Mouse (Mus musculus): ENCODE measurements at regions not wholly inside any gene's neighbourhood (a gene's known extent, or its start where the extent isn't known, plus 50 kb on each side); places are given as distances from the start of the nearest gene placed in this dataset.

DNA sequence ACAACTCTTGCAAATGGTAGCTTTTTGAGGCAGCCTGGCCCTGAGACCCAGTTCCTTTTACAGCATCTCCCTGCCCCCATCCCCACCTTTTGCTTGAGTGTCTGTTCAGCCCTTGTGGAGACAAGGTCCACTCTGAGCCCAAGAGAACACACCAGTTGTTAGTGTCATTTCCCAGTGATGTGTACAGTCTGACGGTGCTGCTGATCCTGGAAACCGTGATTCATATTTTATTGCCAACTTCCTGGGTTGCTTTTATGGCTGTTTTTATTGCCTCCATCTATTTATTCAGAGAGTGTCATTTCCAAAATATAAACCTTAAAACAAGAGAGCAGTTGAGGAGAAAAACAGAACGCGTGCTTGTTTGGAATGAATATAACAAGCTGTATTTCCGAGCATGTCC, 309.6 kb upstream of the Isl1 start:
- POLR2A ChIA-PET: no interaction called here
- CTCF ChIA-PET: interaction anchor here in 1 of 4 experiments (0.6 kb wide), 1 partner anchor 44 kb away, joined by 3 read pairs; no protein-coding TSS in a partner anchor

DNA sequence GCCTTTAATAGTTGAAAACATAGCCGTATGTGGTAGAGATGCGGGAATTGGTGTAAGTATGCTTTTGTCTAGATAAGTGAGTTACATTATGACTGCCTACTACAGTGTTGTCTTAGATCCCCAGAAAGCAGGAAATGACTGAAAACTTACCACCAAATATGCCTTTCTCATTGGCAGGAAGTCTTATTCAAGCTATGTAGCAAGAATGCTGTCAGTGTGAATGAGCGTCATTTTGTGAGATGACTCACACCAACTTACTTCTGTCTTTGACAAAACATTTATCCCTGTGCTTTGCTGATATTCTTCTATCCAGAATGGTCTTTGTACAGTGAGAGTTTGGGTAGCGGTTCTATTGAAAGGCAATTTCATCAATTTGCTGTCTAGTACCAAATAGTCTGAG, 286.9 kb upstream of the Isl1 start:
- CTCF ChIA-PET: no interaction called here
- POLR2A ChIA-PET: no interaction called here

DNA sequence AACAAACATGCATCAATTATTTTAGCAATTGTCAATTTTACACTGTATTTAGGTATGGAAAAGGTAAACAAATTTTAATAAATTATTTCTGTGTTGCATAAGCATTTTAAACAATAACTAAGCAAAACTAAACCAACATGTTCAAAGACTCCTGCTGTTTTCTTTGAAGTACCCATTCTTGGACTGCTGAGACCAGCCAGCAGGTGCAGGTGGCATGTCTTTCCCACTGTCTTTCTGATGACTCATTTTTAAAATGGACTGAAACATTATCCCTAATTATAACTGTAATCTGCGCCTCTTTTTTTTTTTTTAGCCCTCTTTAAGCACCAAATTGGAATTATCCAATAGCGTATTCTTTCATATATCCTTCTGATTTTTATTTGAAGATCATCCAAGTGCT, 286.0 kb upstream of the Isl1 start:
- ChIA-PET CTCF (no interaction called here), POLR2A (no interaction called here)

DNA sequence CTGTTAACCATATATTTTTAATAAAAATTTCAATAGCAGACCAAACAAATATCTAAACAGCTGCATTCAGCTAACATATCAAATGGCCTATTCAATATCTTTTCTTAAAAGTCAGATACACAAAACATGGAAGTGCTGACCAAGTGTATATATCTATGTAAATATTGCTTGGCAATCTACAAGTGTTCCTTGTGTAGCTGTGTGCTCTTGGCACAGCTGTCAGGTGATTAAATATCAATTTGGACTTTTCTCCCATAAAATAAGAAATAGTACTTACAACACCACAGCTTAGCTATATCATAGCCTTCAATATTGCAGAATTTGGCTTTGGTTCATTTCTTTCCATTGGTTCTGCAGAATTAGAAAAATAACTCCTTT, 266.5 kb upstream of the Isl1 start:
- CTCF ChIA-PET: no interaction called here
- POLR2A ChIA-PET: interaction anchor here in 1 of 4 experiments (0.7 kb wide), 1 partner anchor 1591 kb away, joined by 3 read pairs; no protein-coding TSS in a partner anchor

DNA sequence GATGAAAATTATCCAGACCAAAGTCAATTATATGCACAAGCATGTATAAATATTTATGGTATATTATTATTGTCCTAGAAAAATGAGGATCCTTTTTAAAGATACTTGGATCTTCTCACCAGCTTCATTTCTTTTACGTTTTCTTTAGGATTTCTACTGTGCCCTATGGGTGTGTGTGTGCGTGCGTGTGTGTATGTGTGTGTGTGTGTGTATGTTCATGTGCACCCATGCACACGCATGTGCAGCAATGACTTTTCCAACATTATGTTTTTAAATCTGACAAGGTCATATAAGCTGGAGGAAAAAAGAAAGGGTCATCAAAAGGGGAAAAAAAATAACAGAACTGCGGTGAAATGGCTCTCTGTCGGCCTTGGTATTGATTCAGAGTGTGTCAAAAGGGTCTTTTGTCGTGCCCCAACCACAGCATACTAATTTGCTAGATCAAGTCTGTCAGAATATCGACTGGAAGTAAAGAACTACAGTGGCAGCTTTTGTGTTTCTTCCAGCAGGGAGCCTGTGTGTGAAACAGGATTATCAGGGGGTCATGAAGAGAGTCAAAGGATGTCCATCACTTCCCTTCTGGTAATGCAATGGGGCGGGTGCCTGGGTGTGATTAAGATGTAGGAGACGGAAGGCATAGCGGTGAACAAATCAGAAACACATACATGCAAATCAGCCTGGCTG, 265.9 kb upstream of the Isl1 start:
- ChIA-PET POLR2A (interaction anchor here in 1 of 4 experiments (0.7 kb wide), 1 partner anchor 1591 kb away, joined by 3 read pairs; no protein-coding TSS in a partner anchor), CTCF (no interaction called here)

DNA sequence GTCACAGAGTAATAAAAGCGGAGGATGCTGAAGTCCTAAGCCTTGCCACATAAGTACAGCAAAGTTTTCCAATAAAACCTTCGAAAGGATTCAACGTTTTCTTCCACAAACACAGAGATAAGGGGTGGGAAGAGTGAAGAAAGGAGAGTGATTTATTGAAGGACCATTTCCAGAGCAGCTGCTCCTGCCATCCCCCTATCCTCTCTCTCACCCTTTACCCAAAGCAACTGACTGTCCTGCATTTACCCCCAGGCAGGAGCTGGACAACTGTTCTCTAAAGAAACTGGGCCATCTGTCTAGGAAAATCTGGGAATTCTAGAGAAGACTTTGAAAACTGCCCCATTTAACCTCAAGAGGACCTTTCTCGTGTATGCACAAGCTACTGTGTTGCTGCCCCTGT, 245.6 kb upstream of the Isl1 start:
- POLR2A ChIA-PET: no interaction called here
- CTCF ChIA-PET: no interaction called here

DNA sequence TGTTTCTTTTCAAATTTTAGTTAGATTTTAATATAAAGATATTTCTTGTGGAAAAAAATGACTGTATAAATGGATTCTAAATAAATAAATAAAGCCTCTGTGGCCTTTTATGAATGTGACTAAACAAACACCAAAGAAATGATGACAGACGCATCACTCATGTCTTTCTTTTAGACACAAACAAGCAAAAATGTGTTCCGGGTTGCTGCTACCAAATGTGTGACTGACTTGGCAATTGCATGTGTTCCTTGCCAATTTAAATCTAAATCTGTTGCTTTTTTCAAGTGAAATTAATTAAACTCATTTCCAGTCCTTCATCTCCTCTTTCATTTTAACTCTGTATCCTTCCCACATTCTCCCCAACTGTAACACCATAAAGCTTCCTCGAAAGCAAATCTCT, 225.7 kb upstream of the Isl1 start:
- POLR2A ChIA-PET: no interaction called here
- CTCF ChIA-PET: no interaction called here

DNA sequence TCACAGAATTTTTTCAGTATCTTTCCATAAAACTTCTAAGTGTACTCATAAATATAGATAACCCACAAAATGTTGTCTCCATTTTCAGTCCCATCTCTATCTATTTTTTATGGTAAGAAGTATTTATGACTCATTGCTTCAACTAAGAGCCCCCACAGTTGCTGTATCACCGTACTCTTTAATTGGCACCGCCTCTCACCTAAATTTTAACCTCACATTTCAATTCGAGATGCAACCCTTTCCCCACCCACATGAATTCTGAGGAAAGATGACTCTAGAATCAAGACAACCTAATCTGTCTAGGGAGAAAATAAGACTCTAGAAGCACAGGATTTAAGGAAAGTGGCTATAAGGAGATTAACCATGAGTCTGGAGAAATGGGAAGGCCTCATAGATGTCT, 223.7 kb upstream of the Isl1 start:
- POLR2A ChIA-PET: no interaction called here

DNA sequence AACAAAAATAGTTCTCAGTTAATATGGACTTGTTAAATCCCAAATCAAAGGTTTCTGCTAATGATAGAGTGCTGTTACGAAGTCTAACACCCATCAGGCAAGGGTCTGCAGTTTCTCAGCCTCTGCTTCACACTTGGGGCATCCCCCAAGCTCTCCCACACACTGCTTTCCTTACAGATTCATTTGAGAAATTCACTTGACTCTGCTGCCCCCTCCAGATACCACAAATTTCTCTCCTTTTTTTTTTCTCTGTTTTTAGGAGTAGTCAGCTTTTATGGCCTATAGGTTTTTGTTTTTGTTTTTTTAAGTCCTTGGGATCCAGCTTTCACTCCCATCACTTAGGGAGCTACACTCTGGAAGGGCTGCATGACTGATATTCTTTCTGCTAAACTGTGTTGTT, 218.8 kb upstream of the Isl1 start:
- ChIA-PET POLR2A (no interaction called here), CTCF (no interaction called here)

More for the DNA sequence above, 223.7 kb upstream of the Isl1 start:
- CTCF ChIA-PET: no interaction called here

DNA sequence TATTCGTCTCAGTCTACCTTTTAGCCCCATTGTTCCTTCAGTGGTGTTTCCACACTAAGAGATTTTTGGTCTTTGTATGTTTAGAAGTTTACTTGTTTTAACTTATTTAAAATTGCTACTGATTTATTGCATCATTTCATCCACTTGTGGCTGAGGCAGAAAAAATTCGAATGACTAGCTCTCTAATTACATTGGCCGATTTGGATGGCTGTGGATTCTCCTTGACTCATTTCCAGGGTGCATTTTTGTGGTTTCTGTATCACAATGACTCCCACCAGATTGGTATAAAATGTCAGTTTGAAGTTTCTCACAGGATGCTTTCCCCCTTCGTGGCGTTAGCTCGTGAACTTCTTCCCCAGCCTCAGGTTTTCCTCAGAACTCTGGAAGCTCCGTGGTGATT, 217.5 kb upstream of the Isl1 start:
- ChIA-PET POLR2A (no interaction called here), CTCF (no interaction called here)

DNA sequence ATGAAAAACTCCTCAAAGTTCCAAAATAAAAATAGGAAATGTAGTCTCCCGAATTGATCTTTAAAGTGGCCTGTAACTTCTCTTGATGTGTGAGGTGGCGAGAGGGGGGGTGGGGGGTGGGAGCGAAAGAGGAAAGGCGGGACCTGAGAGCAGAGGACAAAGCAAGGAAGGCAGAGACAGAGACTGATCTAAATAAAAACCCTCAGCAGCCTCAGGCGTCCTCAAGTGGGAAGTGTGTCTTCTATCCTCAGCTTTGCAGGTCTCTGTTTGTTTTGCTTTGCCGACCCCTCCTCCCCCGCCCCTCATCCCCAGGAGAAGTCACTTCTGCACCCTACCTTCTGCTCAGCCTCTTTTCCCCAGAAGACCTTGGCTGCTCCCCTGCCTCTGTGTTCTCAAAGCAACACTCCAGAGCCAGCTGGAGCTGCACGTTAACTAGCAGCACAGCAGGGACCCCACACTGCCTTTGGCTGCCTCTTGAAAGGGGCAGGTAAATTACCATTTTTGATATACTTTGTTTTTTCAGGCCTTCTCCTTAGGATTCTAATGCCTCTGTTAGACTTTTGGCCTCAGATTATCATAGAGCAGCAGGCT, 214.3 kb upstream of the Isl1 start:
- ChIA-PET POLR2A (interaction anchor here in 1 of 4 experiments (2.0 kb wide), 1 partner anchor 9 kb away, joined by 5 read pairs; no protein-coding TSS in a partner anchor), CTCF (no interaction called here)

DNA sequence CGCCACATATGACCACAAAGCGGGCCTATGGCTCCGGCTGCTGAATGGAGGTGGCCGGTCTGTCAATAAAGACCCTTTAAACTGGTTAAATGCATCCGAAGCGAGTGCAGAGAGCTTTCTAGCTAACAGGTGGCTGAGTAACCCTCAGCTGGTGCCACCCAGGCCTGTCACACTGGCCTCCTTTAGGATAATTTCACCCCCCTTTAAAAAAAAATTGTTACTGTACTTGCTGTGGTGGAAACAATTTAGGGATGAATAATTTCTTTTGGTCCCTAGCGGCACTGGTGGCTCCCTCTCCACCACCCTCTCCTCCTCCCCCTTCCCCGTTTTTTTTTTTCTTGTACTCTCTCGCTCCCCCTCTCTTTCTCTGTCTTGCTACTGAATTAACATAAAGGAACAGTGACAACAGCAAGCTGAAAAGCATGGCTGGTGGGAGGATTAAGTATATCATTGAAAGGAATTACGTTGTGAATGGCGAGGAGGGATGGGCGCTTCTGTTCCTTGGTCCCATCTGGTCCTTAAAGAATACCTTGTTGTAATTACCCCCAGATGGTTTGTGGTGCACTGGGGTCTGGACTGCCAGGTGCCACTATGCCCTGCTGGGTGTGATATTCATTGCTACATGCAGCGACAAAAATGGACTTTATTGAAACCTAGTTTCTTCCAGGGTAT, 205.3 kb upstream of the Isl1 start:
- ChIA-PET CTCF (interaction anchor here in 1 of 4 experiments (0.7 kb wide), 1 partner anchor 41 kb away, joined by 3 read pairs; no protein-coding TSS in a partner anchor), POLR2A (interaction anchor here in 1 of 4 experiments (0.5 to 1.6 kb wide), 3 partner anchors 9 to 530 kb away, joined by 4 to 5 read pairs (median 4); no protein-coding TSS in a partner anchor)

DNA sequence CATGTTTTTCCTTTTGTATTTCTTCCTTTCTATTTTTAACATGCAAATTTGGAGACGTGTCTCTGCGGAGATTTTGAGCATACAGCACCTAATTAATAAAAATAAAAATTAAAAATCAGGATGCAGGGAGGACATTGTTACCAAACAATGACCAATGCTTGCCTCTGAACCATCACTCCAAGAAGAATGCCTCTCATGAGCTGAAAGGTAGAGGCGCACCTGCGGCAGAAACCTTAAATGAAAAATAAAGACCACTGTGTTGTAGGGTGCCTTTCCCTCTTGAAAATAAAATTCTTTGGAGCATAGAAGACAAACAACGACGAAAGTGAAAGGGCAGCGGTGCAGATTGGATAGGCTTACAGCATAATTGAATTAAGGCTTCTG, 204.8 kb upstream of the Isl1 start:
- ChIA-PET POLR2A (interaction anchor here in 1 of 4 experiments (0.5 kb wide), 1 partner anchor 265 kb away, joined by 4 read pairs; no protein-coding TSS in a partner anchor), CTCF (no interaction called here)

DNA sequence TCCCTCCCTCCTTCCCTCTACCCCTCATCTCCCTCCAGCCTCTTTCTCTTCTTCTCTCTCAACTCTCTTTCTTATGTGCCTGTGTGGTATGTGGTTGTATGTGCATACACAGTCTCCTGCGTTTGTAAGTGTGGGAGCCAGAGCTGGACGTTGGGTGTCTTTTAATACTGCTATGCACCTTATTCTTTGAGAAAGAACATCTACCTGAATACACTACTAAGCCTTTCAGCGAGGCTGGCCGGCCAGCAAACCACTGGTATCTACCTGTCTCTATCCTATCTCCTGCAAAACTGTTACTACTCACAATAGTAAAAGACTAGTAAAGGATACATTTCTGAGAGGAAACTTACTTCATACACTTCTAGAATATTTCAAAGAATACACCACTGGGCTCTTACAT, 202.9 kb upstream of the Isl1 start:
- ChIA-PET POLR2A (no interaction called here), CTCF (no interaction called here)

DNA sequence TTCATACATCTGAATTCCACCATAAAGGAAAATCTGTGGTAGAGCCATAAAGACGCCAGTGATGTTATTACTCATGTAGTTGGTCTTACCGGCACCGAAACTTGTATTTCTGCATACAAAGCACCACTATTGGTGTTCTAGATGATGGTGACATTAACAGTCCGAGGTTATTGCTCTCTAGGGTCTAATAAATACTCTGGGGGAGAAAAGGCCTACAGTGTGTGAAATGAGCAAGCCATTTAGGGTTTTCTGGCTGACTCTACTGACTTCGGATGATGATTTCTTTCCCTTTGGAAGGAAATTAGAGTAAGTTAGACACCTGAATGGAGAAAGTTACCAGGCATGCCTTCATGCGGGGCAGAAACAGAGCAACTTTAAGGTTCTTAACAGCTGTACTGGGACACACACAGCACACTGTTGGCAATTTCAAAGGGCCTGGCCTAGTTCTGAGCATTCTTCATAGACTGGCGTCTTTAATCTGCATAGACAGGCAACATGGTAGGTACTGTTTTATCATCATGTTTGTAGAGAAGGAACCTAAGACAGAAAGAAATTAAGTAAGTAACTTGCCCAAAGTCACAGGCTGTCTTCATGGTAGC, 198.8 kb upstream of the Isl1 start:
- ChIA-PET POLR2A (no interaction called here), CTCF (no interaction called here)

DNA sequence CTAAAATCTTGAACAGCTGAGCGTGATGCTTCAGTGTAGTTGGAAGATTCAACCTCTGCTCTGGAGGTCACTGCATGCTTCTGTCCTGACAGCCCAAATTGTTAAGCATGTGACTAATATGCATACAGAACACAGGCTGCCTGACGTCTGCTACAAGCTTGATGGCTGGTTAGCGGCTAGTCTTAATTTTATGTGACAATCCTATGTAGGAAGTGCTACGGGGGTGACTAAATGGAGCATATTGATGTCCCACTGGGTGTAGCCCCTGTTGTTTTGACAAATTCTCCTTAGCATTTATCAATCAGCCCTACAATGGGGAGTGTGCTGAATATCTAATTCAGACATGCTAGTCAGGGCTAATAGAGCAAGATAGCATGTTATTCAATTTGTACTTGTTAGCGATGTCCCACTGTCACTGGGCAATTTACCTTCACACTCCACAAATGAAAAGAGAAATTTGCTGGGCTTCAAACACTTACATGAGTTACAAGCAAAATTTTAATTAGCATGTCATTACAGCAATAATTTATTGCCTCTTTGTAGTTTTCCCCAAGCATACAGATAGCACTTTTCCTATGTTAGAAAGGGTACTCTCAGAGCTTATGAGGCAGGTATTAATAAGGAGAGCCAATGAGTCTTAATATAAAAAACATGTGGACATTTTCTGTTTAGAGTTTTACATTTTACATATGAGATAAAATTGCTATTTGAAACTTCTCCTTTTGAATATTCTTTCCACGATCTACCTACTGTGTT, 188.3 kb upstream of the Isl1 start:
- ChIA-PET POLR2A (no interaction called here), CTCF (no interaction called here)

DNA sequence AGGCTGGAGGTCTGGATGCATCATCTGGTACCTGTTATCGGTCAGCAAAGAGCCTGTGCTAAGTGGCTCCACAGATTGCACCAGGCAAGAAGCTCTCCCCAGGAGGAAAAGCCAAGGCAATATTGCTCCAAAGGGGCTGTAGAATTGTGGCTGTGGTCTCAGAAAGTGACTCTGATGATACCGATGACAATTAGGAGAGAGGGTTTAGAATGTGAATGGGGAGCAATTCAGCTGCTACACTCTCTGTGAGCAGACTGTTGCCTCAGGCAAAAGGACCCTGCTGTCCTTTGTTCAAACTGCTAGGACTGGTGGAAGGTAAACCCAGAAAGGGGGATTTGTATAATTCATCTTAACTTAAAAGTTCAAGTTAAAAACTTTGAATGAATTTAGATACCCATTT, 186.2 kb upstream of the Isl1 start:
- POLR2A ChIA-PET: no interaction called here
- CTCF ChIA-PET: no interaction called here

DNA sequence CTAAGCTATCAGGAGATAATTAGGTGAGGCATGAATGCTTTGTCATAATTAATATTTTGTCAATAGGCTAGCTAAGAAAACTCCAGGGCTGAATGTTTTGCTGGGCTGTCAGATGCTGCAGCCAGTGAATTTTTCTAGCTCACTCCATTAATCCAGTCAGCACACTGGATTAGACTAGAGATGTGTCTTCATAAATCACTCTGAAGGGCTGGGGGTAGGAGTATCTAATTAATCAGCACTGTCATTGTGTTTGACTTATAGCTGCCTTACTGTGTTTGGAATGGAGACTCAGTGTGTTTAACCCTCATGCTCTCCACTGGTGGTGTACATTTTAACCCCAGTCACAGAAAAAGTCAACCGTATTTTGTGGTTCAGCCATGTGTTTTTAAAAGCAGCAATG, 179.9 kb upstream of the Isl1 start:
- ChIA-PET CTCF (no interaction called here), POLR2A (no interaction called here)

DNA sequence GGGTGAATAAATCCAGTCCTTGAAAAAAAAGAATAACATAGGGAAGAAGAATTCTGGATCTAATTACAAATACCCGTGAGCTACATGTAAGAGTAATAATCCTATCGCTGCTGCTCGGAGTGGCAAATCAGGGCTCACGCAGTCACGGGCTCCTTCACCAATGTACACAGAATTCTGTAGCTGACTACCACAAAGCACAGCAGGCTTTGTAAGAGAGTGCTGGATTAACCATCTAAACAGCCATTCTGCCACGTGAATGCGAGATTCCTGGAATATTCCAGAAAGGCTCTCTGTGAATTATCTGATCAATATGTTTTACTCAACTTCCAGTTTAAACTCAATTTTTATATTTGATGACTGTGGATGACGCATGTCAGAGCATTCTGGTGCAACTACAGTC, 165.1 kb upstream of the Isl1 start:
- ChIA-PET POLR2A (no interaction called here), CTCF (no interaction called here)

DNA sequence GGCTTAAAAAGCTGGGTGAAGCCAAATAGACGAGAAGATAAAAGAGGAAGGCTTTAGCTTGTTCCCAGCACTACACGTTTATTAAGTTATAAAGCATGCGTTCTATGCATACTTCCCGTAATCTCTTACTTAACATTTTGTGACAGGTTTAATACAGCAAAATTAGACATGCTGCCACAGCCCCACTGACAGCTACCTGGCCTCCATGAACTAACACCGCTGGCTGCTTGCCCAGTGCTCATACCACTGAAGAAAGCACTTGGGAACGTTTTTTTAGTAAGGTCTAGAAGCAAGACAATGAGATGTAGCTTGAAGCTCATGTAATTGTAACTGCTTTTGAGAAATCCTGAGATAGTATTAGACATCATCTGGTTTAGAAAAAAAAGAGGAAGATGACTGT, 152.3 kb upstream of the Isl1 start:
- ChIA-PET POLR2A (no interaction called here), CTCF (no interaction called here)

Measured in embryonic stem cell, embryonic (primary cell).